Mouse (Mus musculus) stomach, embryonic 15.5 days (tissue): ENCODE results near the gene Kcns3. TPM values are rescaled to one million over a fixed set of nuclear protein-coding genes. Genes with fewer than 3 reads are reported as not detected.

ENCODE experiments used
- ATAC-seq: fragments of 200-750 bp; cut with Nextera tagmentation; 2 replicates; pipeline ENCODE4 v1.8.0; 2017; ENCODE audit warnings: low read depth, moderate number of reproducible peaks, moderate TSS enrichment; ENCODE audit not compliant: insufficient read depth, low FRiP score
- H3K27ac ChIP-seq: fragments of 300-500 bp; sonication (generic); 2 replicates; pipeline ENCODE4 v1.5.1; 2015; ENCODE audit warnings: mild to moderate bottlenecking, inconsistent platforms
- H3K27me3 ChIP-seq: fragments of 300-500 bp; sonication (generic); replicated peaks from 2 replicates; pipeline ENCODE4 v1.6.1; 2015; ENCODE audit warnings: inconsistent platforms
- H3K36me3 ChIP-seq: fragments of 300-500 bp; sonication (generic); 2 replicates; pipeline ENCODE4 v1.6.1; 2015; ENCODE audit warnings: inconsistent platforms
- H3K4me1 ChIP-seq: fragments of 300-500 bp; sonication (generic); 2 replicates; pipeline ENCODE4 v1.6.1; 2015; ENCODE audit warnings: inconsistent platforms
- H3K4me2 ChIP-seq: fragments of 300-500 bp; sonication (generic); 2 replicates; pipeline ENCODE4 v1.6.1; 2015; ENCODE audit warnings: mild to moderate bottlenecking, inconsistent platforms
- H3K4me3 ChIP-seq: fragments of 300-500 bp; sonication (generic); replicated peaks from 2 replicates; pipeline ENCODE4 v1.5.1; 2015; ENCODE audit warnings: inconsistent platforms
- H3K9ac ChIP-seq: fragments of 300-500 bp; sonication (generic); 2 replicates; pipeline ENCODE4 v1.6.1; 2015; ENCODE audit warnings: inconsistent platforms
- H3K9me3 ChIP-seq: fragments of 300-500 bp; sonication (generic); 2 replicates; pipeline ENCODE4 v1.6.1; 2016; ENCODE audit warnings: inconsistent platforms
- WGBS: fragments of 180-500 bp; shearing (Covaris S2); methylation state at CpG from one replicate; pipeline ENCODE4 v1.1.7; 2015; 5-methylcytosine and 5-hydroxymethylcytosine counted together
- polyA plus RNA-seq: library from polyadenylated mRNA; unstranded; fragments of >200 nt; fragmentation: Nextera tagmentation; extraction: Ambion mirVana; gene quantifications from 2 replicates; pipeline ENCODE4 v1.2.1, GENCODE M21; 2015

The Kcns3 gene
- polyA plus RNA-seq, 1 experiment from 2014 or later, result 8.8 TPM

GRCm38 (mm10) chr12:11150192-11150935 is 492 bp downstream of the Kcns3 start:
- Histone ChIP-seq H3K4me2 (peak overlapping the region; percentile 92), H3K36me3 (no peaks in the 10 kb centered on the region), H3K4me3 (peak overlapping the region; percentile 62), H3K4me1 (no peaks in the 10 kb centered on the region), H3K27ac (peak overlapping the region; percentile 52; the same call in 1 of the 2 replicates), H3K9ac (peak overlapping the region; percentile 33), H3K27me3 (peaks cover 15% of the 10 kb centered on the region; the same call in 1 of the 2 replicates), H3K9me3 (no peaks in the 10 kb centered on the region)
- under 1% methylated on average over 61 of the region's 66 CpGs for WGBS
- ATAC-seq, result peak; percentile 83

- H3K27ac ChIP-seq, result peak overlapping the region; percentile 52; the same call in 1 of the 2 replicates
- ATAC-seq, result peak; percentile 64; the same call in 1 of the 2 replicates
- peaks cover 15% of the 10 kb centered on the region; the same call in 1 of the 2 replicates for H3K27me3 ChIP-seq
Observed at GRCm38 (mm10) chr12:11149421-11150191, 1.2 kb downstream of the Kcns3 start.

GRCm38 (mm10) chr12:11149121-11149420 is 1.8 kb downstream of the Kcns3 start:
- no peaks in the 10 kb centered on the region for H3K4me1 ChIP-seq
- no peaks in the 10 kb centered on the region for H3K9me3 ChIP-seq
- no peaks in the 10 kb centered on the region for H3K36me3 ChIP-seq
- H3K27me3 ChIP-seq, result peaks cover 15% of the 10 kb centered on the region; the same call in 1 of the 2 replicates
- peak overlapping the region; percentile 33; the same call in 1 of the 2 replicates for H3K9ac ChIP-seq
- H3K4me3 ChIP-seq, result peak overlapping the region; percentile 62
- WGBS, result 2% methylated on average over 14 of the region's 14 CpGs
- ATAC-seq, result no peak
- peak overlapping the region; percentile 92 for H3K4me2 ChIP-seq
- H3K27ac ChIP-seq, result no peak overlapping the region

More at GRCm38 (mm10) chr12:11149421-11150191, 1.2 kb downstream of the Kcns3 start:
- no peaks in the 10 kb centered on the region for H3K4me1 ChIP-seq
- H3K9ac ChIP-seq, result peak overlapping the region; percentile 33; the same call in 1 of the 2 replicates
- H3K36me3 ChIP-seq, result no peaks in the 10 kb centered on the region
- peak overlapping the region; percentile 62 for H3K4me3 ChIP-seq
- H3K4me2 ChIP-seq, result peak overlapping the region; percentile 92
- no peaks in the 10 kb centered on the region for H3K9me3 ChIP-seq
- under 1% methylated on average over 41 of the region's 41 CpGs for WGBS

- Histone ChIP-seq H3K27me3 (0 out of 2 replicates have a peak, but pooled peaks cover 5% of the 10 kb centered on the region), H3K4me2 (no peak overlapping the region), H3K4me1 (no peaks in the 10 kb centered on the region), H3K36me3 (no peaks in the 10 kb centered on the region), H3K9ac (no peak overlapping the region), H3K4me3 (no peak overlapping the region), H3K27ac (no peak overlapping the region), H3K9me3 (no peaks in the 10 kb centered on the region)
- no peak for ATAC-seq
- WGBS, result 63% methylated on average over 1 of the region's 1 CpGs
Observed at GRCm38 (mm10) chr12:11144894-11145293, 6.0 kb downstream of the Kcns3 start.

- H3K27me3 ChIP-seq, result no peaks in the 10 kb centered on the region
- no peak overlapping the region for H3K4me2 ChIP-seq
- H3K9me3 ChIP-seq, result no peaks in the 10 kb centered on the region
- H3K27ac ChIP-seq, result no peak overlapping the region
- H3K4me3 ChIP-seq, result no peak overlapping the region
- H3K9ac ChIP-seq, result no peak overlapping the region
- no peaks in the 10 kb centered on the region for H3K4me1 ChIP-seq
- no peaks in the 10 kb centered on the region for H3K36me3 ChIP-seq
- no peak for ATAC-seq
Observed at GRCm38 (mm10) chr12:11132418-11132817, 18.4 kb downstream of the Kcns3 start.

GRCm38 (mm10) chr12:11129188-11129587 is 21.7 kb downstream of the Kcns3 start:
- H3K4me2 ChIP-seq, result no peak overlapping the region
- H3K9me3 ChIP-seq, result no peaks in the 10 kb centered on the region
- H3K36me3 ChIP-seq, result no peaks in the 10 kb centered on the region
- ATAC-seq, result no peak
- H3K4me1 ChIP-seq, result no peaks in the 10 kb centered on the region
- 53% methylated on average over 3 of the region's 3 CpGs for WGBS
- no peak overlapping the region for H3K9ac ChIP-seq
- no peaks in the 10 kb centered on the region for H3K27me3 ChIP-seq
- H3K4me3 ChIP-seq, result no peak overlapping the region
- H3K27ac ChIP-seq, result no peak overlapping the region

GRCm38 (mm10) chr12:11126186-11126759 is 24.6 kb downstream of the Kcns3 start:
- H3K27ac ChIP-seq, result no peak overlapping the region
- ATAC-seq, result no peak
- no peak overlapping the region for H3K4me3 ChIP-seq
- H3K9ac ChIP-seq, result no peak overlapping the region
- WGBS, result 63% methylated on average over 5 of the region's 5 CpGs
- no peaks in the 10 kb centered on the region for H3K4me1 ChIP-seq
- H3K9me3 ChIP-seq, result no peaks in the 10 kb centered on the region
- no peaks in the 10 kb centered on the region for H3K36me3 ChIP-seq
- H3K4me2 ChIP-seq, result no peak overlapping the region
- no peaks in the 10 kb centered on the region for H3K27me3 ChIP-seq

GRCm38 (mm10) chr12:11101565-11101964 is 49.3 kb downstream of the Kcns3 start:
- no peak for ATAC-seq
- Histone ChIP-seq H3K27ac (no peak overlapping the region), H3K36me3 (no peaks in the 10 kb centered on the region), H3K9ac (no peak overlapping the region), H3K4me3 (no peak overlapping the region), H3K27me3 (no peaks in the 10 kb centered on the region), H3K9me3 (no peaks in the 10 kb centered on the region), H3K4me2 (no peak overlapping the region), H3K4me1 (no peaks in the 10 kb centered on the region)
- WGBS, result 65% methylated on average over 3 of the region's 3 CpGs

GRCm38 (mm10) chr12:11088626-11089372 is 62.1 kb downstream of the Kcns3 start:
- no peaks in the 10 kb centered on the region for H3K4me1 ChIP-seq
- H3K9me3 ChIP-seq, result no peaks in the 10 kb centered on the region
- H3K9ac ChIP-seq, result no peak overlapping the region
- 34% methylated on average over 5 of the region's 5 CpGs for WGBS
- H3K27me3 ChIP-seq, result no peaks in the 10 kb centered on the region
- no peak overlapping the region for H3K27ac ChIP-seq
- no peak overlapping the region for H3K4me3 ChIP-seq
- no peak for ATAC-seq
- no peaks in the 10 kb centered on the region for H3K36me3 ChIP-seq
- no peak overlapping the region for H3K4me2 ChIP-seq

- no peaks in the 10 kb centered on the region for H3K4me1 ChIP-seq
- WGBS, result 46% methylated on average over 5 of the region's 5 CpGs
- no peak overlapping the region for H3K27ac ChIP-seq
- H3K36me3 ChIP-seq, result no peaks in the 10 kb centered on the region
- no peak overlapping the region for H3K4me2 ChIP-seq
- no peaks in the 10 kb centered on the region for H3K9me3 ChIP-seq
- H3K9ac ChIP-seq, result no peak overlapping the region
- H3K4me3 ChIP-seq, result no peak overlapping the region
- no peak for ATAC-seq
- no peaks in the 10 kb centered on the region for H3K27me3 ChIP-seq
Observed at GRCm38 (mm10) chr12:11086866-11087265, 64.0 kb downstream of the Kcns3 start.

GRCm38 (mm10) chr12:11071079-11071478 is 79.8 kb downstream of the Kcns3 start:
- H3K27me3 ChIP-seq, result no peaks in the 10 kb centered on the region
- ATAC-seq, result no peak
- WGBS, result 78% methylated on average over 2 of the region's 2 CpGs
- no peaks in the 10 kb centered on the region for H3K9me3 ChIP-seq
- H3K27ac ChIP-seq, result no peak overlapping the region
- no peak overlapping the region for H3K4me3 ChIP-seq
- no peak overlapping the region for H3K4me2 ChIP-seq
- H3K36me3 ChIP-seq, result no peaks in the 10 kb centered on the region
- H3K9ac ChIP-seq, result no peak overlapping the region
- no peaks in the 10 kb centered on the region for H3K4me1 ChIP-seq
